Mouse (Mus musculus) mouse trophoblast stem cell (cell line): Measurements from ENCODE around the gene Sphk1.
"Not testable (repeated sequence)": the region's sequence is repeated elsewhere in the genome, so short reads cannot be mapped to it uniquely, and the experiment has no call there.

ENCODE experiments used
- in situ Hi-C, 2 experiments: fragments of 300-500 bp; cut with MseI, MboI; formaldehyde crosslinking; loops; 2 replicates in 1 of 2; 3 replicates in 1 of 2; pipeline ENCODE4 v1.15.1; 2025

Gene Sphk1

GRCm38 (mm10) chr11:116530187-116531147 is at the start of gene Sphk1:
Sphk1 (plus strand) TSS chr11:116530925.
- in situ Hi-C loops: loop anchor here in 1 of 2 experiments (5.0 kb wide), 1 partner anchor 33 kb away; no protein-coding TSS in a partner anchor

- in situ Hi-C loops: no loop called here
Observed at GRCm38 (mm10) chr11:116480975-116481374, 49.8 kb upstream of the Sphk1 start.

GRCm38 (mm10) chr11:116481776-116482175 is 48.9 kb upstream of the Sphk1 start:
- in situ Hi-C loops: no loop called here

- in situ Hi-C loops: no loop called here
Observed at GRCm38 (mm10) chr11:116484261-116484660, 46.5 kb upstream of the Sphk1 start.

GRCm38 (mm10) chr11:116488207-116488606 is 42.5 kb upstream of the Sphk1 start:
- in situ Hi-C loops: no loop called here

GRCm38 (mm10) chr11:116488693-116489375 is 41.9 kb upstream of the Sphk1 start:
- in situ Hi-C loops: no loop called here

GRCm38 (mm10) chr11:116489771-116490231 is 40.9 kb upstream of the Sphk1 start:
- in situ Hi-C loops: no loop called here

- in situ Hi-C loops: no loop called here
Observed at GRCm38 (mm10) chr11:116490232-116491107, 40.3 kb upstream of the Sphk1 start.

- in situ Hi-C loops: no loop called here
Observed at GRCm38 (mm10) chr11:116491338-116491737, 39.4 kb upstream of the Sphk1 start.

GRCm38 (mm10) chr11:116492507-116492906 is 38.2 kb upstream of the Sphk1 start:
- in situ Hi-C loops: not testable (repeated sequence)

GRCm38 (mm10) chr11:116493191-116493590 is 37.5 kb upstream of the Sphk1 start:
- in situ Hi-C loops: no loop called here

- in situ Hi-C loops: no loop called here
Observed at GRCm38 (mm10) chr11:116493795-116494252, 36.9 kb upstream of the Sphk1 start, which contains the start of gene Prpsap1. Prpsap1 (minus strand) TSS chr11:116494202.

- in situ Hi-C loops: loop anchor here in 1 of 2 experiments (5.0 kb wide), 1 partner anchor 38 kb away; the partner anchor contains the start of gene Sphk1
Observed at GRCm38 (mm10) chr11:116494474-116495174, 36.1 kb upstream of the Sphk1 start.

GRCm38 (mm10) chr11:116497313-116497712 is 33.4 kb upstream of the Sphk1 start:
- in situ Hi-C loops: loop anchor here in 1 of 2 experiments (5.0 kb wide), 1 partner anchor 35 kb away; the partner anchor contains the start of gene Sphk1

GRCm38 (mm10) chr11:116498596-116498995 is 32.1 kb upstream of the Sphk1 start:
- in situ Hi-C loops: loop anchor here in 1 of 2 experiments (5.0 kb wide), 1 partner anchor 34 kb away; the partner anchor contains the start of gene Sphk1

- in situ Hi-C loops: loop anchor here in 1 of 2 experiments (5.0 kb wide), 1 partner anchor 33 kb away; the partner anchor contains the start of gene Sphk1
Observed at GRCm38 (mm10) chr11:116499018-116499417, 31.7 kb upstream of the Sphk1 start.

GRCm38 (mm10) chr11:116501005-116501746 is 29.5 kb upstream of the Sphk1 start:
- in situ Hi-C loops: no loop called here

GRCm38 (mm10) chr11:116504516-116504915 is 26.2 kb upstream of the Sphk1 start:
- in situ Hi-C loops: no loop called here

- in situ Hi-C loops: no loop called here
Observed at GRCm38 (mm10) chr11:116505573-116505972, 25.2 kb upstream of the Sphk1 start.
